Mouse (Mus musculus) lung, postnatal 0 days (tissue): ENCODE results near the gene Ptprs.

Experiments
- CTCF ChIP-seq: IDR thresholded peaks from 2 replicates; pipeline ENCODE4 v1.5.1; 2016; ENCODE audit warnings: antibody characterized with exemption, mild to moderate bottlenecking
- EP300 ChIP-seq: IDR thresholded peaks from 2 replicates; pipeline ENCODE4 v1.6.1; 2016; ENCODE audit warnings: antibody characterized with exemption, mild to moderate bottlenecking, control low read depth

DNA sequence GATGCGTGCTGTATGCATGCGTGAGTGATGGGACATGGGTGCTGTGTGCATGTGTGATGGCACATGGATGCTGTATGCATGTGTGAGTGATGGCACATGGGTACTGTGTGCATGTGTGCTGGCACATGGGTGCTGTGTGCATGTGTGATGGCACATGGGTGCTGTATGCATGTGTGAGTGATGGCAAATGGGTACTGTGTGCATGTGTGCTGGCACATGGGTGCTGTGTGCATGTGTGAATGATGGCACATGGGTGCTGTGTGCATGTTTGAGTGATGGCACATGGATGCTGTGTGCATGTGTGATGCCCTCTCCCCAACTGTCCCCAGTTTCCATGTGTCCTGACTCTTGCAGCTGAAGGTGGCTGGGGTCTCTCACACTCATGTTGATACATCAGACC is 56.3 kb downstream of the Ptprs start:
- TF ChIP-seq CTCF, result no peak
- TF ChIP-seq EP300, result no peak
